15 mouse cellular contexts compared by ENCODE assay signal in genomic region chr17:3862384-3862783, GRCm38 (mm10).
DNase-seq lines count a peak whose midpoint lies in the region; ATAC-seq and TF ChIP-seq lines count a peak whose summit lies in the region.
"Had no signal": no experiment of that assay in that cellular context is flagged by ENCODE, and none has a peak within 500 bp of the region (broad histone marks: within the 10 kb centered on the region; RNA-seq: fewer than 3 reads in every experiment).

No protein-coding gene starts in this region.

- H3K79me2 ChIP-seq in MEL (ENCODE audit: control insufficient read depth, insufficient read depth, low read length, poor library complexity): no peaks in the 10 kb centered on the region

- H3K4me2 ChIP-seq in liver, embryonic 11.5 days: no peak overlapping the region
- H3K4me2 ChIP-seq: limb, embryonic 13.5 days; midbrain, embryonic 15.5 days; stomach, embryonic 15.5 days had no signal

- no peaks in the 10 kb centered on the region for H3K36me3 ChIP-seq in liver, embryonic 11.5 days (ENCODE audit: control insufficient read depth, insufficient read depth, low read length)
- no peaks in the 10 kb centered on the region for H3K36me3 ChIP-seq in MEL (ENCODE audit: control insufficient read depth in 1 of 2, insufficient read depth in 2 of 2, low read length in 2 of 2)
- H3K36me3 ChIP-seq: hindbrain, embryonic 10.5 days; limb, embryonic 13.5 days; midbrain, embryonic 15.5 days; stomach, embryonic 15.5 days had no signal

- no peaks in the 10 kb centered on the region for H3K9me3 ChIP-seq in liver, embryonic 11.5 days (ENCODE audit: control insufficient read depth, low read length)
- H3K9me3 ChIP-seq in MEL (replicated peaks; ENCODE audit: insufficient read depth, low read length): no peaks in the 10 kb centered on the region
- H3K9me3 ChIP-seq: hindbrain, embryonic 10.5 days; limb, embryonic 13.5 days; midbrain, embryonic 15.5 days; stomach, embryonic 15.5 days had no signal

- ATAC-seq in liver, embryonic 11.5 days (replicated peaks; ENCODE audit: low FRiP score): no peak
- ATAC-seq in granulocyte monocyte progenitor cell, adult 5-6 weeks (replicated peaks; ENCODE audit: poor library complexity, severe bottlenecking): peak; percentile 46; the same call in 1 of the 2 replicates
- ATAC-seq: activated CD4-positive, CD25-positive, alpha-beta regulatory T cell, adult 4 months; midbrain, embryonic 15.5 days had no signal

- no peak overlapping the region for H3K27ac ChIP-seq in liver, embryonic 11.5 days (ENCODE audit: low read depth, low read length)
- H3K27ac ChIP-seq in MEL (ENCODE audit: control insufficient read depth, low read depth, low read length): no peak overlapping the region
- H3K27ac ChIP-seq: hindbrain, embryonic 10.5 days; limb, embryonic 13.5 days; midbrain, embryonic 15.5 days; stomach, embryonic 15.5 days had no signal

- no peaks in the 10 kb centered on the region for H3K4me1 ChIP-seq in liver, embryonic 11.5 days (replicated peaks; ENCODE audit: control insufficient read depth, insufficient read depth, low read length)
- H3K4me1 ChIP-seq in MEL (ENCODE audit: control insufficient read depth in 1 of 2, insufficient read depth in 2 of 2, low read length in 2 of 2): no peaks in the 10 kb centered on the region
- H3K4me1 ChIP-seq: hindbrain, embryonic 10.5 days; limb, embryonic 13.5 days; midbrain, embryonic 15.5 days; stomach, embryonic 15.5 days had no signal

- no peak overlapping the region for H3K9ac ChIP-seq in liver, embryonic 11.5 days (ENCODE audit: low read depth, low read length)
- no peak overlapping the region for H3K9ac ChIP-seq in MEL (ENCODE audit: control insufficient read depth, low read depth, low read length, poor library complexity, severe bottlenecking)
- H3K9ac ChIP-seq: limb, embryonic 13.5 days; midbrain, embryonic 15.5 days; stomach, embryonic 15.5 days had no signal

- no peak for TF ChIP-seq EP300 in MEL (IDR thresholded peaks at IDR 0.05; ENCODE audit: low read depth in 1 of 2, low read length in 2 of 2)

- 23% methylated on average over 2 of the region's 2 CpGs for WGBS in liver, embryonic 11.5 days

- TF ChIP-seq POLR2A in MEL (IDR thresholded peaks at IDR 0.05; ENCODE audit: control insufficient read depth in 1 of 2, insufficient read depth in 1 of 2, low read depth in 1 of 2, low read length in 2 of 2, poor library complexity in 1 of 2): no peak

- peak; percentile 31 for DNase-seq in embryo, embryonic 10 days (ENCODE audit: low spot score)
- DNase-seq in embryo, embryonic 9.5 days (ENCODE audit: extremely low spot score): no peak
- peak; percentile 4 for DNase-seq in liver
- no peak for DNase-seq in liver, embryonic 11.5 days (ENCODE audit: low spot score)
- DNase-seq in MEL (ENCODE audit: low read depth, low spot score): peak; percentile 14
- DNase-seq in right cerebral cortex, postnatal 4 days: no peak
- no peak for DNase-seq in thymus, adult 18-20 months
- DNase-seq: cerebellum, adult 9-10 months; gastrocnemius, postnatal 25 days had no signal

- no peak overlapping the region for H3K4me3 ChIP-seq in liver, embryonic 11.5 days (ENCODE audit: low read depth, low read length)
- H3K4me3 ChIP-seq in MEL (ENCODE audit: control insufficient read depth in 1 of 2, insufficient read depth in 1 of 2, low read depth in 2 of 2, low read length in 2 of 2): no peak overlapping the region
- H3K4me3 ChIP-seq: hindbrain, embryonic 10.5 days; limb, embryonic 13.5 days; midbrain, embryonic 15.5 days; stomach, embryonic 15.5 days had no signal

- no peak; the same call in 1 of the 2 replicates for TF ChIP-seq RAD21 in MEL (IDR thresholded peaks at IDR 0.05; ENCODE audit: low read depth, low read length)

- TF ChIP-seq CTCF in MEL (IDR thresholded peaks at IDR 0.05 in 2 of 3, conservative IDR thresholded peaks at IDR 0.05 in 1 of 3; ENCODE audit: control insufficient read depth in 1 of 3, insufficient read depth in 1 of 3, low read depth in 2 of 3, low read length in 3 of 3, poor library complexity in 1 of 3, severe bottlenecking in 1 of 3): peak in 1 of 3 experiments; percentile 6; a peak in 1 of 6 replicates

- H3K27me3 ChIP-seq in liver, embryonic 11.5 days (replicated peaks; ENCODE audit: control insufficient read depth, insufficient read depth, low read length): no peaks in the 10 kb centered on the region
- no peaks in the 10 kb centered on the region for H3K27me3 ChIP-seq in MEL (ENCODE audit: control insufficient read depth in 1 of 2, insufficient read depth in 2 of 2, low read length in 2 of 2)
- H3K27me3 ChIP-seq: limb, embryonic 13.5 days; midbrain, embryonic 15.5 days; stomach, embryonic 15.5 days had no signal

TF ChIP-seq in MEL, 35 proteins besides CTCF, POLR2A, EP300 and RAD21:
- TF ChIP-seq E2F4 (IDR thresholded peaks at IDR 0.05; ENCODE audit: borderline replicate concordance, low read depth, low read length) (no peak), ZC3H11A (IDR thresholded peaks at IDR 0.05; ENCODE audit: low read depth, low read length) (no peak), TBP (IDR thresholded peaks at IDR 0.05; ENCODE audit: low read depth, low read length) (no peak), JUND (IDR thresholded peaks at IDR 0.05; ENCODE audit: low read depth, low read length) (no peak), CHD1 (IDR thresholded peaks at IDR 0.05; ENCODE audit: low read depth, low read length) (no peak), ZMIZ1 (IDR thresholded peaks at IDR 0.05; ENCODE audit: low read depth, low read length) (no peak), GABPA (IDR thresholded peaks at IDR 0.05; ENCODE audit: low read depth, low read length) (no peak)
TF ChIP-seq in MEL: peak in this region for 0.

Comparison
In these comparisons a context has a peak if more than half of its experiments do, and no peak if none do; other contexts are left out.
1. DNase-seq: peak in embryo, embryonic 10 days (single experiment), liver (single experiment) and MEL (single experiment); none in embryo, embryonic 9.5 days (single experiment), liver, embryonic 11.5 days (single experiment), right cerebral cortex, postnatal 4 days (single experiment) and thymus, adult 18-20 months (0 of 2).